Mouse (Mus musculus) mouse embryonic stem cell (cell line): ENCODE data around the gene Pck2.

Experiments
- in situ Hi-C, 2 experiments: fragments of 300-500 bp; cut with MboI; formaldehyde crosslinking; loops; 1 replicate in 1 of 2; 3 replicates in 1 of 2; pipeline ENCODE4 v1.14.3; 2019 to 2020; ENCODE audit warnings: low sequenced_read_pairs in 2 of 2, low pct_unique_long_range_greater_than_20kb in 1 of 2, mixed read lengths in 1 of 2; ENCODE audit not compliant: unreplicated experiment in 1 of 2

Gene Pck2

GRCm38 (mm10) chr14:55589771-55590448, 49.8 kb downstream of the Pck2 start:
- in situ Hi-C loops = no loop called here

DNA sequence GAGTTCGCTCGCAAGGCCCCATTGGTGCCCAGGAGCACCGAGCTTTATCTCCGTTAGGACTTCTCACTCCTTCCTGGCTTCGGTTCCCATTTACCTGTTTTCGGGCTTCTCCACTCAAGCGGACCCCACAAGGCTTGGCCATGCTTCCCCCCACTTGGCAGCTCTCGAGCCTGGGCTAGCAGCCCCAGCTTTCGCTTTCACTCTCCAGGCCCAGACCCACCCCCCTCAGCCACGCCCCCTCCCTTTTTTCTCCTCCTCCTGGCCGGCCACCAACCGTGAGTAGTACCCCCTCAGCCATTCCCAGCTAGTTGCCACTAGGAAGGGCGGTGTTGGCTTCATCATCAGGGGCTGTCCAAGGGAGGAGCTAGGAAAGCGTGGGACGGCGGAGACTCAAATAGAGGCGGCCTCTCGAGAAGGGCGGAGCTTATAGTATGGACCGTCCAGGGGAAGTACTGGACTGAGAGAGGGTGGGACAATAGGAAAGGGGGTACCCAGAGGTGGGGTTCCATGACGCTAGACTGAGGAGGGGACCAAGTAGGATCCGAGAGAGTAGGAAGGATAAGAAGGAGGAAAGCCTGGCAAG, 50.8 kb downstream of the Pck2 start, which contains the start of gene Psme2:
TSS of gene Psme2 (minus strand) at position 366 of the 583 bp plus-strand sequence.
- in situ Hi-C loops = no loop called here

- in situ Hi-C loops = no loop called here
These were observed 51.3 kb downstream of the Pck2 start, which contains the start of gene Rnf31 for GRCm38 (mm10) chr14:55591331-55591891. Gene Rnf31, plus strand, starts transcription at chr14:55591708.

DNA sequence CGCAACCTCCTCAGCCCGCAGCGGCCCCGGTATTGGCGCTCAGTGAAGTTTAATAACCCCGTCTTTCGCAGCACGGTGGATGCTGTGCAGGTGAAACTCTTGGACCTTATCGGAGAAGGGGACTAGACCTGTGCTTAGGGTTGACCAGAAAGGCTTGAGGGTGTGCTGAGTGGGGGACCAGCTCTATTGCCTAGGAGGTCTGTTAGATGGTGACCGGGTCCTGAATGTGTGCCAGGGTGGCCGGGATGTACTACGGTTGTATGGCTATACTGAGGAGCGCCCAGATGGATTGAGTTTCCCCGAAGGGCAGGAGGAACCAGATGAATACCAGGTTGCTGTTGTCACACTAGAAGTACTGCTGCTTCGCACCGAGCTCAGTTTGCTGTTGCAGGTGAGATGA, 52.2 kb downstream of the Pck2 start:
- in situ Hi-C loops = no loop called here

- in situ Hi-C loops = no loop called here
These were observed 56.1 kb downstream of the Pck2 start for GRCm38 (mm10) chr14:55596036-55596690.

GRCm38 (mm10) chr14:55598521-55599390, 58.7 kb downstream of the Pck2 start:
- in situ Hi-C loops = no loop called here
